Mouse (Mus musculus) adrenal gland, postnatal 25 days (tissue): ENCODE data around the gene Sh2b1. TPM values are rescaled to one million over a fixed set of nuclear protein-coding genes. Genes with fewer than 3 reads are reported as not detected.
A peak's percentile ranks its signal among the peaks of the same experiment; 100 is the strongest.

ENCODE experiments used
- DNase-seq: peaks from one replicate; pipeline ENCODE4 v3.0.0; 2021; ENCODE audit warnings: mixed read lengths
- total RNA-seq: library from RNA; stranded (reverse); gene quantifications from 2 replicates; pipeline ENCODE4 v1.2.3, GENCODE M21; 2021

Gene Sh2b1
- total RNA-seq, 1 experiment from 2014 or later, result 63.6 TPM

GRCm38 (mm10) chr7:126474486-126474955 is 703 bp downstream of the Sh2b1 start:
- no peak for DNase-seq

- no peak for DNase-seq
Measured at GRCm38 (mm10) chr7:126473470-126474086, 1.6 kb downstream of the Sh2b1 start.

GRCm38 (mm10) chr7:126472713-126473112 is 2.5 kb downstream of the Sh2b1 start:
- no peak for DNase-seq

- DNase-seq, result no peak
Measured at GRCm38 (mm10) chr7:126472306-126472705, 2.9 kb downstream of the Sh2b1 start.

GRCm38 (mm10) chr7:126471853-126472252 is 3.4 kb downstream of the Sh2b1 start:
- no peak for DNase-seq

GRCm38 (mm10) chr7:126471361-126471760 is 3.9 kb downstream of the Sh2b1 start:
- no peak for DNase-seq

- no peak for DNase-seq
Measured at GRCm38 (mm10) chr7:126470077-126470476, 5.1 kb downstream of the Sh2b1 start.

- DNase-seq, result no peak
Measured at GRCm38 (mm10) chr7:126467834-126468627, 7.2 kb downstream of the Sh2b1 start.

- peak; percentile 63 for DNase-seq
Measured at GRCm38 (mm10) chr7:126467271-126467670, 8.0 kb downstream of the Sh2b1 start.

- DNase-seq, result peak; percentile 45
Measured at GRCm38 (mm10) chr7:126466707-126467106, 8.5 kb downstream of the Sh2b1 start.

GRCm38 (mm10) chr7:126466116-126466515 is 9.1 kb downstream of the Sh2b1 start:
- no peak for DNase-seq

GRCm38 (mm10) chr7:126465246-126466030 is 9.8 kb downstream of the Sh2b1 start:
- DNase-seq, result peak; percentile 31

- no peak for DNase-seq
Measured at GRCm38 (mm10) chr7:126464836-126465235, 10.4 kb downstream of the Sh2b1 start.

GRCm38 (mm10) chr7:126464121-126464520 is 11.1 kb downstream of the Sh2b1 start:
- DNase-seq, result no peak

GRCm38 (mm10) chr7:126463547-126463946 is 11.7 kb downstream of the Sh2b1 start:
- no peak for DNase-seq

GRCm38 (mm10) chr7:126463004-126463403 is 12.2 kb downstream of the Sh2b1 start, which contains the start of gene Atp2a1:
Gene Atp2a1, minus strand, starts transcription at chr7:126463108.
- DNase-seq, result no peak

GRCm38 (mm10) chr7:126461626-126462025 is 13.6 kb downstream of the Sh2b1 start:
- DNase-seq, result no peak

GRCm38 (mm10) chr7:126460623-126461399 is 14.4 kb downstream of the Sh2b1 start:
- DNase-seq, result no peak

GRCm38 (mm10) chr7:126458844-126459618 is 16.2 kb downstream of the Sh2b1 start:
- DNase-seq, result no peak

- DNase-seq, result no peak
Measured at GRCm38 (mm10) chr7:126458225-126458624, 17.0 kb downstream of the Sh2b1 start.
